Mouse (Mus musculus): Measurements from ENCODE around the gene Btbd1. TPM values are rescaled to one million over a fixed set of nuclear protein-coding genes. Genes with fewer than 3 reads are reported as not detected.
"Not testable (repeated sequence)": the region's sequence is repeated elsewhere in the genome, so short reads cannot be mapped to it uniquely, and the experiment has no call there.

The Btbd1 gene
- total and polyA plus RNA-seq, 2 experiments from 2014 or later, result 96.6 to 98.6 TPM

DNA sequence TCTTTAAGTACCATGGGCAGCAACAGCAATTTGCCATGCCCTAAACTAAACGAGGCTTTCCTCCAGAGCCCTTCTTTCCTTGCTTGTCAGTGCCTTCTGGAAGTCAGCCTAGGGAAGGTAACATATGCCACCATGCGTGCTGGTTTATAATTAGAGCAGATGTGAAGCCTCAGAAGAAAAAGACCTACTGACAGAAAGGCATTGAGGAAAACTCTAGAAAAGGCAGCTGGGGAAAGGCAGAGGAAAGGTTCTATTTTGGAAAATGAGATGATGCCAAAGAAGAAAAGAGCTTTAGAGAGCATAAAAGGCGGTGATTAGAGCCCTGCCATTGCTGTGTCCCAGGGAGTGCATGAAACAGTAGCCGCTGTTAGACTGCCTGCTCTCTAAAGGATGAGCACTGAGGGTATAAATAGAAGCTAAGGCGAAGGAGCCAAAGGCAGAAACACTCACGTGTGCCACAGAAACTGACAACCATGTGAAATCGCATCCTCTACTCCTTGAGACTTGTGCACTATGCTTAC is 11.5 kb upstream of the Btbd1 start:
- WGBS, result 28% methylated on average over 7 of the region's 7 CpGs
- H3K36me3 ChIP-seq (replicated peaks; ENCODE audit: control insufficient read depth, insufficient read depth, low read length), result no peaks in the 10 kb centered on the region
- TF ChIP-seq CTCF (IDR thresholded peaks at IDR 0.05; ENCODE audit: low read depth), result no peak
- no peak for TF ChIP-seq EP300 (IDR thresholded peaks at IDR 0.05; ENCODE audit: low read depth)
- no peak overlapping the region; the same call in 1 of the 2 replicates for H3K27ac ChIP-seq (ENCODE audit: low read depth)
- DNase-seq (ENCODE audit: low spot score) (peak; percentile 45), ATAC-seq (ENCODE audit: insufficient read depth, low read depth) (peak; percentile 63)
- H3K4me1 ChIP-seq (ENCODE audit: control insufficient read depth, insufficient read depth), result 0 out of 2 replicates have a peak, but pooled peaks cover 6% of the 10 kb centered on the region
- H3K27me3 ChIP-seq (ENCODE audit: control insufficient read depth, insufficient read depth, low read length), result no peaks in the 10 kb centered on the region
- no peak overlapping the region for H3K9ac ChIP-seq (replicated peaks; ENCODE audit: low read depth, low read length)
- H3K9me3 ChIP-seq (replicated peaks; ENCODE audit: control insufficient read depth, low read length), result no peaks in the 10 kb centered on the region
- no peak overlapping the region for H3K4me2 ChIP-seq (ENCODE audit: low read depth, low read length)
- H3K4me3 ChIP-seq (ENCODE audit: low read depth, low read length), result no peak overlapping the region

DNA sequence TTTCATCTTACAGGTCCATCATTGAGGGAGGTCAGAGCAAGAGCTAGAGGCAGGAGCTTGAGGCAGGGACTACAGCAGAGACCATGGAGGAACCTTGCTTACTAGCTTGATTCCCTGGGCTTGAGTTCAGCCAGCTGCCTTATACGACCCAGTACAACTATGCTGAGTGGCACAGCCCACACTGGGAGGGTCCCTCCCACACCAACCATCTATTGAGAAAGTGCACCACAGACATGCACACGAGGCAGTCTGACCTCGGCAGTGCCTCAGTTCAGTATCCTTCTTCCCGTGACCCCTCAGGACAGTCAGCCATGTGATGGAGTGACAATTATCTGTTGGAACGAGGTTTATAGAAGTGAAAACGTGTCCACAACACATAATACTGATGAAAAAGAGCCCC is 10.5 kb upstream of the Btbd1 start:
- no peak overlapping the region for H3K4me3 ChIP-seq (ENCODE audit: low read depth, low read length)
- 57% methylated on average over 6 of the region's 6 CpGs for WGBS
- H3K9me3 ChIP-seq (replicated peaks; ENCODE audit: control insufficient read depth, low read length), result no peaks in the 10 kb centered on the region
- H3K4me2 ChIP-seq (ENCODE audit: low read depth, low read length), result no peak overlapping the region
- H3K9ac ChIP-seq (replicated peaks; ENCODE audit: low read depth, low read length), result no peak overlapping the region
- DNase-seq (ENCODE audit: low spot score) (no peak), ATAC-seq (ENCODE audit: insufficient read depth, low read depth) (no peak)
- TF ChIP-seq EP300 (IDR thresholded peaks at IDR 0.05; ENCODE audit: low read depth) (no peak), CTCF (IDR thresholded peaks at IDR 0.05; ENCODE audit: low read depth) (no peak)
- no peaks in the 10 kb centered on the region for H3K36me3 ChIP-seq (replicated peaks; ENCODE audit: control insufficient read depth, insufficient read depth, low read length)
- 0 out of 2 replicates have a peak, but pooled peaks cover 6% of the 10 kb centered on the region for H3K4me1 ChIP-seq (ENCODE audit: control insufficient read depth, insufficient read depth)
- no peak overlapping the region for H3K27ac ChIP-seq (ENCODE audit: low read depth)
- H3K27me3 ChIP-seq (ENCODE audit: control insufficient read depth, insufficient read depth, low read length), result no peaks in the 10 kb centered on the region

DNA sequence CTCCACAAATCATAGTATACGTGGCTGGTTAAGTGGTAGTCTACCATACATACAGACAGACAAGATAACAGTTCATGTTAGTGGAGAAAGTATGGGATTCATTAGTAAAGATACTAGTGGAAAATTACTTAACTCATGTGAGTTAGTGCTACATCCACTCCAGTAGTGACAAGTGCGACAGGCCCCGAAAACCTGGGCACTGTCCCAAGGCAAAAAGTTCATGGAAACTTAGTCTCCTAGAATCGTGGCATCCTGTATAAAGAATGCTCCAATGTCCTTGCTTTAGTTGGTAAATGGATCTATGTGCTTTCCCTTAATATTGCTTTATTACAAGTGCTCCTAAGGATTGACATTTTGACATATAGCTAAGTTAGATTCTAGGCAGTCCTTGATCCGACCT is 8.5 kb upstream of the Btbd1 start:
- not testable (repeated sequence) for H3K9ac ChIP-seq (replicated peaks; ENCODE audit: low read depth, low read length); H3K27me3 ChIP-seq (ENCODE audit: control insufficient read depth, insufficient read depth, low read length); H3K4me2 ChIP-seq (ENCODE audit: low read depth, low read length); H3K27ac ChIP-seq (ENCODE audit: low read depth); ATAC-seq (ENCODE audit: insufficient read depth, low read depth); H3K4me1 ChIP-seq (ENCODE audit: control insufficient read depth, insufficient read depth); H3K36me3 ChIP-seq (replicated peaks; ENCODE audit: control insufficient read depth, insufficient read depth, low read length); DNase-seq (ENCODE audit: low spot score); H3K9me3 ChIP-seq (replicated peaks; ENCODE audit: control insufficient read depth, low read length); H3K4me3 ChIP-seq (ENCODE audit: low read depth, low read length)
- 67% methylated on average over 5 of the region's 5 CpGs for WGBS

DNA sequence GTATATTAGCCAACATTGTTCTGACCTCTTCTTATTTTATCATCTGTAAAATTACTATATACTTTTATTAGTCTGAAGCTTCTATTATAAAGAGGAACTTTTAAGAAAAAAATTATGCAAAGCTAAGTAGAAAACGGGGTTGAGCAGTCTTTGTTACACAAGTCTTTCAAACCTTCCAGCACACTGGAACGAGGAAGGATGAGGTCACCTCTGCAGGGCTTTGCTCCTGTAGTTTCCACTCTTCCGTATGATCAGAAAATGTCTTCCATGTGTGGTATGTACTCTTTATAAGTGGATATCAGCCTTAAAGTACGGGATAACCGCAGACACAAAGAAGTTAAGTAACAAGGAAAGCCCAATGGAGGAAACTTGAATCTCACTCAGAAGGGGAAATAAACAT is 6.2 kb upstream of the Btbd1 start:
- Histone ChIP-seq H3K27ac (ENCODE audit: low read depth) (no peak overlapping the region), H3K4me1 (ENCODE audit: control insufficient read depth, insufficient read depth) (0 out of 2 replicates have a peak, but pooled peaks cover 4% of the 10 kb centered on the region), H3K27me3 (ENCODE audit: control insufficient read depth, insufficient read depth, low read length) (no peaks in the 10 kb centered on the region), H3K4me2 (ENCODE audit: low read depth, low read length) (no peak overlapping the region), H3K9ac (replicated peaks; ENCODE audit: low read depth, low read length) (no peak overlapping the region), H3K36me3 (replicated peaks; ENCODE audit: control insufficient read depth, insufficient read depth, low read length) (no peaks in the 10 kb centered on the region), H3K9me3 (replicated peaks; ENCODE audit: control insufficient read depth, low read length) (no peaks in the 10 kb centered on the region), H3K4me3 (ENCODE audit: low read depth, low read length) (no peak overlapping the region)
- TF ChIP-seq CTCF (IDR thresholded peaks at IDR 0.05; ENCODE audit: low read depth) (no peak), EP300 (IDR thresholded peaks at IDR 0.05; ENCODE audit: low read depth) (no peak)
- WGBS, result 80% methylated on average over 5 of the region's 5 CpGs
- ATAC-seq (ENCODE audit: insufficient read depth, low read depth), result no peak
- no peak for DNase-seq (ENCODE audit: low spot score)

DNA sequence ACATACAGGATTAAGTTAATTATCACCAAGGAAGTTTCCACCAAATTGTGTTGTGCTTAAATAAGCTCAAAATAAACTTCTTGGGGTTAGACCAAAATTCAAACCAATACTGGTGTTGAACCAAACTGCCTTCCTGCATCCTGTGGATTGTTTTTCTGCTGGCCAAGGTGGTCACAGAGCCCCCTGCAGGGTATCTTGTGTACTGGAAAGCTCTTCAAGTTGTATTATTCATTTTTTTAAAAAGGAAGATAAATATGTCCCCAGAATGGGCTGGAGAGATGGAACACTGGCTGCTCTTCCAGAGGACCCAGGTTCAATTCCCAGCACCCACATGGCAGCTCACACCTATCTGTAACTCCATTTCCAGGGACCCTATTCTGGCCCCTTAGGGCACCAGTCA is 5.6 kb upstream of the Btbd1 start:
- no peak overlapping the region for H3K4me2 ChIP-seq (ENCODE audit: low read depth, low read length)
- TF ChIP-seq EP300 (IDR thresholded peaks at IDR 0.05; ENCODE audit: low read depth), result no peak
- no peak for TF ChIP-seq CTCF (IDR thresholded peaks at IDR 0.05; ENCODE audit: low read depth)
- no peaks in the 10 kb centered on the region for H3K36me3 ChIP-seq (replicated peaks; ENCODE audit: control insufficient read depth, insufficient read depth, low read length)
- no peak overlapping the region for H3K27ac ChIP-seq (ENCODE audit: low read depth)
- no peaks in the 10 kb centered on the region for H3K9me3 ChIP-seq (replicated peaks; ENCODE audit: control insufficient read depth, low read length)
- no peak overlapping the region for H3K4me3 ChIP-seq (ENCODE audit: low read depth, low read length)
- ATAC-seq (ENCODE audit: insufficient read depth, low read depth) (no peak), DNase-seq (ENCODE audit: low spot score) (no peak)
- H3K27me3 ChIP-seq (ENCODE audit: control insufficient read depth, insufficient read depth, low read length), result no peaks in the 10 kb centered on the region
- no peaks in the 10 kb centered on the region for H3K4me1 ChIP-seq (ENCODE audit: control insufficient read depth, insufficient read depth)
- no peak overlapping the region for H3K9ac ChIP-seq (replicated peaks; ENCODE audit: low read depth, low read length)

DNA sequence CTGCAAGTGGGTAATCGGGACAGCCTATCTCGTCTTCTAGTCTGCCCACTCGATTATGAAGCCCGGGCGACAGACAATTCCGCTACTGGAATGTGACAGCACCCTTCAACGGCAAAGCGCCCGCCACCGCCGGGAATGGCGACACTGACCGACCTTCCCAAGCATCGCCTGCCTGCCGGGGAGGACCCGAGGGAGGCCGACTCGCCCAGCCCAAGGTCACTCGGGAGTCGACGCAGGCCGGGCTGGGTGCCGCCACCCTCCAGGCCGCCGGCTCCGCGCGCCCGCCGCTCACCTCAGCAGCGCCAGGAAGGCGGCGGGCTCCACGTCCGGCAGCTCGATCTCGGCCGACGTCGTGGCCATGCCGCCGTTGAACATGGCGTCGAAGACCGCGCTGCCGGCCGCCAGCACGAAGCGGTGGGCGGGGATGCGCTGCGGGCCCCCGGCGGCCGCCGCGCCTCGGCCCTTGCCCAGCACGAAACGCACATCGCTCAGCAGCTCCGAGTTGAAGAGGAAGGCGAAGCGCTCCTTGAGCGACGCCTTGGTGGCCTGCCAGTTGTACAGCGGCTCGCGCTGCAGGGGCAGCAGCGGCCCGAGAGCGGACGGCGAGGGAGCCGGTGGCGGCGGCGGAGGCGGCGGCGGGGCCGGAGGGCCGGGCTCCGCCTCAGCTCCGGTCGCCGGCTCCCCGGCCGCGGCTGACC is 401 bp downstream of the Btbd1 start:
- Histone ChIP-seq H3K4me3 (ENCODE audit: low read depth, low read length) (peak overlapping the region; percentile 77), H3K4me1 (ENCODE audit: control insufficient read depth, insufficient read depth) (peaks cover 38% of the 10 kb centered on the region), H3K27ac (ENCODE audit: low read depth) (peak overlapping the region; percentile 98), H3K9ac (replicated peaks; ENCODE audit: low read depth, low read length) (peak overlapping the region; percentile 87), H3K27me3 (ENCODE audit: control insufficient read depth, insufficient read depth, low read length) (no peaks in the 10 kb centered on the region), H3K9me3 (replicated peaks; ENCODE audit: control insufficient read depth, low read length) (no peaks in the 10 kb centered on the region), H3K4me2 (ENCODE audit: low read depth, low read length) (peak overlapping the region; percentile 73), H3K36me3 (replicated peaks; ENCODE audit: control insufficient read depth, insufficient read depth, low read length) (no peaks in the 10 kb centered on the region)
- 0% methylated on average over 74 of the region's 91 CpGs for WGBS
- peak; percentile 72 for ATAC-seq (ENCODE audit: insufficient read depth, low read depth)
- no peak for TF ChIP-seq CTCF (IDR thresholded peaks at IDR 0.05; ENCODE audit: low read depth)
- DNase-seq (ENCODE audit: low spot score), result peak; percentile 50
